Mouse (Mus musculus) lung, postnatal 0 days (tissue): ENCODE measurements around the gene Clcn7. TPM values are rescaled to one million over a fixed set of nuclear protein-coding genes. Genes with fewer than 3 reads are reported as not detected.

ENCODE experiments used
- ATAC-seq: fragments of 200-750 bp; cut with Nextera tagmentation; 2 replicates; pipeline ENCODE4 v1.8.0; 2017; ENCODE audit warnings: moderate library complexity
- DNase-seq: peaks from one replicate; pipeline ENCODE4 v3.0.0-alpha.2; 2016; ENCODE audit warnings: low spot score
- H3K27ac ChIP-seq: fragments of 300-500 bp; sonication (generic); 2 replicates; pipeline ENCODE4 v1.5.1; 2014; ENCODE audit warnings: antibody characterized with exemption, mild to moderate bottlenecking, low read length, mixed read lengths
- H3K27me3 ChIP-seq: fragments of 300-500 bp; sonication (generic); replicated peaks from 2 replicates; pipeline ENCODE4 v1.6.1; 2014; ENCODE audit warnings: low read length, mixed read lengths; ENCODE audit not compliant: insufficient read depth
- H3K36me3 ChIP-seq: fragments of 300-500 bp; sonication (generic); 2 replicates; pipeline ENCODE4 v1.6.1; 2014; ENCODE audit warnings: low read length, mixed read lengths; ENCODE audit not compliant: insufficient read depth
- H3K4me1 ChIP-seq: fragments of 300-500 bp; sonication (generic); 2 replicates; pipeline ENCODE4 v1.6.1; 2014; ENCODE audit warnings: antibody characterized with exemption, low read depth, low read length, mixed read lengths; ENCODE audit not compliant: insufficient read depth
- H3K4me2 ChIP-seq: fragments of 300-500 bp; sonication (generic); replicated peaks from 2 replicates; pipeline ENCODE4 v1.6.1; 2014; ENCODE audit warnings: low read depth, mild to moderate bottlenecking, low read length, moderate library complexity, mixed read lengths
- H3K4me3 ChIP-seq: fragments of 300-500 bp; sonication (generic); 2 replicates; pipeline ENCODE4 v1.5.1; 2014; ENCODE audit warnings: low read depth, low read length
- H3K9ac ChIP-seq: fragments of 300-500 bp; sonication (generic); replicated peaks from 2 replicates; pipeline ENCODE4 v1.6.1; 2014; ENCODE audit warnings: low read depth, mild to moderate bottlenecking
- H3K9me3 ChIP-seq: fragments of 300-500 bp; sonication (generic); 2 replicates; pipeline ENCODE4 v1.6.1; 2016; ENCODE audit warnings: low read length, mixed read lengths
- CTCF ChIP-seq: IDR thresholded peaks from 2 replicates; pipeline ENCODE4 v1.5.1; 2016; ENCODE audit warnings: antibody characterized with exemption, mild to moderate bottlenecking
- EP300 ChIP-seq: IDR thresholded peaks from 2 replicates; pipeline ENCODE4 v1.6.1; 2016; ENCODE audit warnings: antibody characterized with exemption, mild to moderate bottlenecking, control low read depth
- WGBS: fragments of 180-500 bp; shearing (Covaris S2); extraction: QIAGEN DNeasy Blood & Tissue Kit; methylation state at CpG from one replicate; pipeline ENCODE4 v1.1.7; 2014; 5-methylcytosine and 5-hydroxymethylcytosine counted together
- polyA plus RNA-seq: library from polyadenylated mRNA; unstranded; fragments of >200 nt; fragmentation: Nextera tagmentation; extraction: Ambion mirVana; gene quantifications from 2 replicates; pipeline ENCODE4 v1.2.1, GENCODE M21; 2015

Clcn7 gene
- polyA plus RNA-seq, 1 experiment from 2014 or later: 19.2 TPM

GRCm38 (mm10) chr17:25211705-25212104 lies 78.5 kb downstream of the Clcn7 start:
- DNase-seq (no peak), ATAC-seq (peak; percentile 39; the same call in 1 of the 2 replicates)
- Histone ChIP-seq H3K9ac (no peak overlapping the region), H3K9me3 (no peaks in the 10 kb centered on the region), H3K4me1 (no peaks in the 10 kb centered on the region), H3K4me3 (no peak overlapping the region), H3K36me3 (peaks cover 70% of the 10 kb centered on the region), H3K27ac (peak overlapping the region; percentile 64; the same call in 1 of the 2 replicates), H3K27me3 (no peaks in the 10 kb centered on the region), H3K4me2 (no peak overlapping the region)
- 69% methylated on average over 4 of the region's 4 CpGs for WGBS
- TF ChIP-seq EP300: no peak
- TF ChIP-seq CTCF: no peak

Other genes starting within 250 kb of the Clcn7 start
- gene Nubp2, start 247.0 kb upstream of the Clcn7 start, polyA plus RNA-seq: 41.3 and 51.3 TPM in 2 replicates
- gene Spsb3, start 246.7 kb upstream of the Clcn7 start, polyA plus RNA-seq: 40.2 and 45.4 TPM in 2 replicates
- 17.3 and 17.5 TPM in 2 replicates for gene Eme2, start 238.3 kb upstream of the Clcn7 start, polyA plus RNA-seq
- 81.6 and 90.7 TPM in 2 replicates for gene Mrps34, start 238.3 kb upstream of the Clcn7 start, polyA plus RNA-seq
- 44.3 and 44.7 TPM in 2 replicates for gene Nme3, start 236.9 kb upstream of the Clcn7 start, polyA plus RNA-seq
- 9.7 and 11.1 TPM in 2 replicates for gene Mapk8ip3, start 196.4 kb upstream of the Clcn7 start, polyA plus RNA-seq
- 21.9 and 27.1 TPM in 2 replicates for gene Jpt2, start 172.7 kb upstream of the Clcn7 start, polyA plus RNA-seq
- gene Cramp1l, start 117.6 kb upstream of the Clcn7 start, polyA plus RNA-seq: 3.3 TPM in 2 replicates
- gene Ift140, start 117.3 kb upstream of the Clcn7 start, polyA plus RNA-seq: 6.8 and 7.9 TPM in 2 replicates
- gene Tmem204, start 49.8 kb upstream of the Clcn7 start, polyA plus RNA-seq: 186 and 218 TPM in 2 replicates
- gene Telo2, start 17.4 kb upstream of the Clcn7 start, polyA plus RNA-seq: 13.7 and 13.9 TPM in 2 replicates
- gene Ptx4, start 12.6 kb upstream of the Clcn7 start, polyA plus RNA-seq: 0.25 and 0.32 TPM in 2 replicates
- 0.51 and 0.77 TPM in 2 replicates for gene Ccdc154, start 29.1 kb downstream of the Clcn7 start, polyA plus RNA-seq
- gene Gm38655, start 42.1 kb downstream of the Clcn7 start, polyA plus RNA-seq: 5.9 and 6.4 TPM in 2 replicates
- 18.5 and 19.5 TPM in 2 replicates for gene BC003965, start 51.2 kb downstream of the Clcn7 start, polyA plus RNA-seq
- 7.0 and 7.8 TPM in 2 replicates for gene Unkl, start 55.0 kb downstream of the Clcn7 start, polyA plus RNA-seq
- 68.3 and 74.5 TPM in 2 replicates for gene Gnptg, start 106.7 kb downstream of the Clcn7 start, polyA plus RNA-seq
- gene Tsr3, start 106.8 kb downstream of the Clcn7 start, polyA plus RNA-seq: 33.0 and 37.2 TPM in 2 replicates
- 2.6 and 2.8 TPM in 2 replicates for gene Baiap3, start 123.0 kb downstream of the Clcn7 start, polyA plus RNA-seq
- gene Ube2i, start 141.2 kb downstream of the Clcn7 start, polyA plus RNA-seq: 456 and 477 TPM in 2 replicates
- 2.9 and 3.5 TPM in 2 replicates for gene Prss34, start 165.0 kb downstream of the Clcn7 start, polyA plus RNA-seq
- not detected in 2 replicates for gene Prss28, start 175.3 kb downstream of the Clcn7 start, polyA plus RNA-seq
- gene Prss29, start 185.3 kb downstream of the Clcn7 start, polyA plus RNA-seq: not detected in 2 replicates
- gene Tpsab1, start 212.2 kb downstream of the Clcn7 start, polyA plus RNA-seq: 0.57 and 0.61 TPM in 2 replicates
- gene Tpsb2, start 232.9 kb downstream of the Clcn7 start, polyA plus RNA-seq: 11.4 and 15.3 TPM in 2 replicates
- gene Tpsg1, start 235.9 kb downstream of the Clcn7 start, polyA plus RNA-seq: 0.17 and 0.18 TPM in 2 replicates